Mouse (Mus musculus) A20 (cell line): ENCODE results near the gene Tmbim6.

Experiments used
- DNase-seq: peaks from one replicate; pipeline ENCODE4 v3.0.0-alpha.2; 2011; ENCODE audit warnings: low read depth, low spot score

Tmbim6 gene

DNA sequence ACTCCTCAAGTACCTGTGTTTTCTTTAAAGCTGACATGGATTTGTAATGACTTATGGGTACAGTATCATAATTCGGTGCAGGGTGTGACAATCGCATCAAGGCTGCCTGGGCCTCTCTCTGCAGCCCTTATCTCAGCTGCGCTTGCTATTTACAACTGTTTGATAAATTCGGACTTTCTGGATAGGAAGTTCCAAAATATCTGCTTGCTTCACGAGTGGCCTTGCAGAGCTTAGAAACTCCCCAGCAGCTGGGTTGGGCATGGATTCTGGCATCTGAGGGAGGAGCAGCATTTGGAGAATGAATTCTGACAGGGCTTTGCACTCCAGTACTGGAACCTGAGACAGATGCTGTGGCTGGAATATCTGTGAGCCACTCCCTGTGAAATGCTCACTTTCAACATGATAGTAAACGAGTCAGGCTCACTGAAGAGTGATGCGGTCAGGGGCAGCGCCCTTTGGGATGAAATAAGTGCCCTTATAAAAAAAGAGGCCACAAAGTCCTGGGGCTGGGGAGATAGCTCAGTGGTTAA lies 57.1 kb downstream of the Tmbim6 start:
- no peak for DNase-seq

DNA sequence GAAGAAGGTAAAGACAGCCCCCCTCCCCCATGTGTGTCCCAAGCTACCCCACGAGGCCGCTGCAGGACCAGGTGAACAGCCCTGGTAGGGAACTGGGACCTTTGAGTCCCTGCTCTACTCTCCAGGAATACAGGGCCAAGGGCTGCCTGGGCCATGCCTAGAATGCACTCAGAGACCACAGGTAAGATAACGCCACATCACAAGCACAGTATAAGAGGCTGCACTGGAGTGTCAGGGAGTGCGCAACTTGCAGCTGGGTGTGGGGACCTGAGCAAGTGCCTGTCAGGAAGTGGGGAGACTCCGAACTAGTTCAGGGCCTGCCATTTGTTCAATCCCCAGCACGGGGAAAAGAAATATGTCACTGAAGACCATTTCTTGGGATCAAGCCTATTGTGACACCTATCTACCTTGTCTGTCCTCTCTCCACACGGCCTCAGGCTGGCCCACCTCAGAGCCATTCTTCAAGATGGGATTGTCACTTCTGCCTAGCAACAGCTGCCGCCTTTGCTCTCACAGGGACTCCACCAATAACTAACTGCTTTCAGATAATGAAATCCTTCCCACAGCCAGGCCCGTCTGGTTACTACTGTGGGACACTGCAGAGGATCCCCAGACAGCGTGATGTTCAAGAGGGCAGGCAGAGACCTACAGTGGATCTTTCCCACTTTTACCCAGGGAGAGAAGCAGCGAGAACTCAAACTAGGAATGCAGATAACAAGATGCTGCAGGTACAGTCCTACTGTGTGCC lies 60.6 kb downstream of the Tmbim6 start:
- DNase-seq = no peak

DNA sequence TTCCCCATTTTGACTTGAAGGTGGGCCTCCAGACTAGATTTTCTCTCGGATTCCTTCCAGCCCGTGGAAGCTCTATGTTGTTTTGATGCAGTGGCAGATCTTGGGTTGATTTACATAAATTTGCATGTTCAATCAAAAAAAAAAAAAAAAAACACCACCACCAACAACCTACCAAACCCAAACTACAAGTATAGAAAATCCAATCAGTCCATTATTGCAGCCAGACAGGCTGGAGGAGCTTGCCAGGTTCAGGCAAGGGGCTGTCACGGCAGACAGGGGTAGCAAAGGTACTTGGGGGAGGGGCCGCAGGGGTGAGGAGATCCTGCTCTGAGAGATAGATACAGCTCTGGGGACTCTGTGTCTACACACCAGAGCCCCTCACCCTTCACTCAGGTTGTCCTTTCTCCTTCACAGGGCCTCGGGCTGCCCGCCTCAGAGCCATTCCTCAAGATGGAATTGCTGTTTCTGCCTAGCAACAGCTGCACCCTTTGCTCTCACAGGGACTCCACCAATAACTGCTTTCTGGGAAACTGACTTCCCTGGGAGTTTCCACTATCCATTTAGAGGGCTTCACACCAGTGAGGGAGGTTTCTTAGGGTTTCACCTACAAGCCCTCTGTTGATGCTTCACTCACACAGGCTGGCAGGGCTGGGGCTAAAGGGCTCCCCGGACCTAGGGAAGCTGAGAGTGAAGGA lies 62.0 kb downstream of the Tmbim6 start:
- DNase-seq = no peak

GRCm38 (mm10) chr15:99455415-99455814 lies 62.7 kb downstream of the Tmbim6 start:
- no peak for DNase-seq

GRCm38 (mm10) chr15:99456338-99456962 lies 63.8 kb downstream of the Tmbim6 start:
- no peak for DNase-seq

- DNase-seq = peak; percentile 68
Measured at GRCm38 (mm10) chr15:99456963-99457605, 64.4 kb downstream of the Tmbim6 start.

DNA sequence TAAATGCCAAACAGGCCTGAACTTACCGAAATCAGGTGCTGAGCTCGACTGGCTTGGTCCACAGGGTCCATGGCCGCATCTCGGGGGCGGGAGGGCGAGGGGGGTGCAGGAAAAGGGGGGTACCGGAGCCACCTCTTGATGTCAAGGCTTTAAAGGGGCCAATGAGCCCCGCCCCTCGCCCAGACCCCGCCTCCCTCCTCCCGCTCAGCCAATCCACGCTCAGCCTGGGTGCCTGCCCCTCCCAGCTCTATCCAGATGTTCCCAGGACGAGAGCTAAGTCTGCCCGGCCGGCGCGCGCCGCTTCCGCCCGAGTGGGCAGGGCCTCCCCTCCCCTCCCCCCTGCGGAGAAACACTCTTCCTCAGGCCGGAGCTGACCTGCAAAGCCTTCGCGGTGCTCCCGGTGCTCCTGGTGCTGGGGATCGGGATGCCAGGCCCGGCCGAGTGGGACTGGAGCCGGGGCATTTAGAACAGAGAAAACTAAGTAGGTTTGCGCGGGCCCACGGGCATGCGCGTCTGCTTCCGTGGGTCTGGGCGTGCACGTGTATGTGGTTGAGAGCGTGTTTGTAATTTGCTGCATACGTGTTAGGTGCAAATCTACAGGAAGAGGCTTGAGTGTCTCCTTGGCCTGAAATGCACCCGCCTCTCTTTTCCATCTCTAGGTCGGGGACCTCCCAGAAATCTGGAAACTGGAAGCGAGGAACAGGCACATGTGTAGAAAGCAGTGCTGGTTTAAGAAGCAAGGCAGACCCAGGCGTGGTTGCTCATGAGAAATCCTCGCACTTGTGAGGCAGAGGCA lies 65.1 kb downstream of the Tmbim6 start, which contains the start of gene Nckap5l:
Gene Nckap5l, minus strand, starts transcription at position 143 of the 796 bp plus-strand sequence.
- DNase-seq = peak; percentile 96
